Mouse (Mus musculus): ENCODE data around the gene Dnah9.

Dnah9 gene

DNA sequence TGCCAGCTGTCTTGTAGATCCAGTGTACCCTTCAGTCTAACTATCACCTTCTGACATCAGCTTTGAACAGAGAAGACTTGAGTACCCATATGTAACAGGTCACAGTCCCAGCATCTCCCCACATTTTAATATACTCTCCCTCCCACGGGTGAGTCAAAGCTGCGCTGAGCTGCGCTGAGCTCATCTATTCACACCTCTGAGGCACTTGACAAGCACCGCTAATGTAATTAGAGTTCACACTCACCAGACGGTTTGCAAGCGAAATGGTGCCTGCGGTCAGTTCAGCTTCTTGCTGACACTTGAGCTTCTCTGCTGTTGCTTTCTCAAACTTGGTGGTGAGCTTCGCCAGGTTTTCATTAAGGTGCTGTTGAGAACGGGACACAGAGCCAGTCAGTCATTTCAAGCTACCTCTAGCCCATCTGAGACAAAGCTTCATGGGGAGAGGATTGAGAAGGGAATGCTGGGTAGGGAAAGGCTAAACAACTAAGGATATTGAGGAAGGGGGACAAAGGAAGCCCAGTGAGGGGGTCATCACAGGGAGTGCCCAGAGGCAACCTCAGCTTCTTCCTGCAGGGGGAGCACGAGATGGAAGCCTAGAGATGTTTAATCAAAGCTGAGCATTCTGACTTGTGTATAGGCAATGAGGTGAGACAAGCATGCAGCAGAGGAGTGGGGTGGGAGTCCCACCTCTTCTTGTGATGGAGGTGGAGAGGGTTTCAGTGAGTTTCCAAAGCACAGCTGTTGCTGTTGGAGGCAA is 249.7 kb downstream of the Dnah9 start:
- no peak for DNase-seq

DNA sequence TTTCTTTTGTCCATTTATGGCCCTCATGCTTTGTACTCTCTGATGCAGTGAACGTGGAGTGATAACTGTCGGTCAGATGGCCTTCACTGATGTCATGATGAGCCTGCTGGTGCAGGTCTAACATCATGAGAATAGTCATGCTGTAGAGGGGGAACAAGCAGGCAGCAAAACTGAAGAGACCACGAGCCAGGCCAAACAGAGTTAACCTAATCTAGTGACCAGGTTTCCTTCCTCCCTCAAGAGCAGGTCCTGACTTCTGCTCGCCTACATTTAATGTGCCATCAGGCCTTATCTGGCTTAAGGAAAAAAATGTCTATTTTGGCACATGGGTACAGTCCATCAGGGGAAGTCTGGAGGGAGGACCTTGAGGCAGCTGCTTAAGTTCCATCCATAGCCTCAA is 259.2 kb downstream of the Dnah9 start:
- no peak for DNase-seq

DNA sequence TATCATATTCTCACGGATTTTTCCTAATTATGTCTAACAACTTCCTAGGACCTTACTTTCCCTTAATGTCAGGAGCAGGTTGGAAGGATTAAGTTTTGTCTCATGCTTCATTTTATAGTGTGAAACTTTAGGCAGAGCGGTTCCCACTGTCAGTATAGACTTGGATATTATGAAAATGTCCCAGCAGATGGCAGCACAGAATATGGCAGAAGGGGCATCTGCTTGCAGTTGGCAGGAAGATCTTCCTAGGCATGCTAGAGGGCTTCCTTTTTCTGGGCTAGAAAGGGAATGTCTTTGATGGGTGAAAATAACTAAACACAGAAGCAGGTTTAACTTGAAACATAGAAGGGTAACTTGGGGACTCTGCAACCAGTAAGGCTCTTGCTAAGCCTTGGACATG is 262.9 kb downstream of the Dnah9 start:
- DNase-seq, result peak; percentile 22

DNA sequence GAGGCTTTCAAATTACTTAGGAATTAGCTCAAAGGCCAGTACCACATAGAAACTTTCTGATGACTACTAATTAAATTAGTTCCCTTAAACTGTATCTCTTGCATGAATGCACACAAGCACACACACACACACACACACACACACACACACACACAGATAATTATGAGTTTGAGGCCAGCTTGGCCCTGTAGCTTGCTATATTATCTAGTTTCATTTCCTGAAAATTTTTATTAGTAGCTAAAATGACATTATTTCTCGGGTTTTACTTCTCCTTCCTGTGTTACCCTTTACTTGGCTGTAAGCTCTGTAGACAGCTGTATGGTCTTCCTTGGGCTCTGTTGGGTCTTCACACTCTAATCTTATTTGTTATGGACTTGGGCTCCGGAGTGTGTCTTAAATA is 264.4 kb downstream of the Dnah9 start:
- no peak for DNase-seq

DNA sequence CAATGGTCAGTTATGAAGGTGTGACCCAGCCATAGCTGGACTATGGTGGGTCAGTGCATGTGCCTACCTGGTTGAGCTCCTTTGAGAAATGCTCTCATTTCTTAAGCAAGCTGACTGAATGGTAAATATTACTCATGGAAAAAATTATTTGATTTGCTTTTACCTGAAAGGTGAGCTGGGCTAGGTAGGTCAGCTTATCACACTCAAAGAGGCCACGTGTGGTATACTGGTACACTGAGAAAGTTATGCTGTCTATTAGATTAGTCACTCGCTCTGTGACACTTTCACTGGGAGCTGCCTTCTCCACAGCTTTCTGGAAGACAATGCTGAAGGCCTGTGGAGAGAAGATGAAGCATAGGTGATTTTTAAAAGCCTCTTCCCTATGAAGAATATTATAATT is 286.9 kb downstream of the Dnah9 start:
- DNase-seq, result no peak

DNA sequence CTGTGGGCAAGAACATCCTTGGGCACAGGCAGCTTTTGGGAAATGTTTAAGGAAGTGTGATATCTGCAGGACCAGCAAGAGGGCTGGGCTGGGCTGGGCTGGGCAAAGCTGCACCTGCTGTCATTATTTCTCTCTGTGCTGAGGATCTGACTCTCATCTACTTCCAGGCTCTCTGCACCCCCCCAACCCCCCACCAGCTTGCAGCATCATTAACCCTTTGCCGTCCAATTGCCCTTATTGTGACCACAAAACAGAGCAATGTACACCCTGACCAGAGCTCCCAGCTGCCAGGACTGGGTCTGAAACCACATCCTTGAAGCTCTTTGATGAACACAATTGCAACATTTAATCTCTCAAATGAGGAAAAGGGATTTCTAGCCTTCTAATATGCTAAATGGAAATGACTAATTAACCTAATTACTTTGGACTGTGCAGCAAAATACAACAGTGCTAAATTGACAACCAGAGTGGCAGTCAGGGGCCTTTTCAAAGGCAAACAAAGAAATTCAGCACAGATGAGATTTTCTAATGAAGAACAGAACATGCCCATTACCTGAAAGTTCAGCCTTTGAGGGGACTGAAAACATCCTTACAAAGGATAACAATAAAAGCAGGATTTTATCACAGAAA is 291.1 kb downstream of the Dnah9 start:
- DNase-seq, result no peak

DNA sequence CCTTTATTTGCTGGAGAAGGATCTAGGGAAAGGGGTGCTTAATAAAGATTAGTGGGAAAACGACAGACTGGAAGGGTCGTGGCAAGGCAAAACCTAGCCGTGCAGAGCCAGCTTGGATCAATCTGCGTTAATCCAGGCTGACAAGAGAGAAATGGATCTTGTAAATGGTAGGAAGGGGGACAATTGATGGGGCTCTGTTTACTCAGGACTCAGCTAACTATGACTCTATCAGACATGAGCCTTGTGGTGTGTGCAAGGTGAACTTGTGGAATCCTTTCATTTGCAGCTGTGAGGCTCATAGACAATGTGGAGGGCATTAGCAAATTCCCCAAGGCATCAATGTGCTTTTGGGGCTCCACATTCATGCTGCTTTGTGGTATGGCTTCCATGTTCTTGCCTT is 306.9 kb downstream of the Dnah9 start:
- no peak for DNase-seq

DNA sequence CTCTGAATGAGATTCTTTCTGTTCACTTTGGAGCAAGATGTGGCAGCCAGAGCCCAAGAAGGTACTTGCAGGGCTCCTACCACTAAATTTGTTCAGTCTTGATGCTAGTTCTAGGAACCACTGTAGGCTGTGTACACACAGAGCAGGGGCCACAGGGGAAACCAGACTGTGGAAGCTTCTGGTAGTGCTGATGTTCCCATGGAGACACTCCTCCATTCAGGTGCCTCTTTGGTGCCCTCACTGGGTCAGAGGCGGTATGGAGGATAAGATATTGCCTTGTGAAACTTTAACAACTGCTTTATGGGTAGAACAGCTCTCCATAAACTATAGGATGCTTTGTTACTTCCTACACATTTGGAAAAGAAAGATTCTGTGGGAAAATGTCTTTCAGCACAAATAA is 316.3 kb downstream of the Dnah9 start:
- DNase-seq, result peak; percentile 10

DNA sequence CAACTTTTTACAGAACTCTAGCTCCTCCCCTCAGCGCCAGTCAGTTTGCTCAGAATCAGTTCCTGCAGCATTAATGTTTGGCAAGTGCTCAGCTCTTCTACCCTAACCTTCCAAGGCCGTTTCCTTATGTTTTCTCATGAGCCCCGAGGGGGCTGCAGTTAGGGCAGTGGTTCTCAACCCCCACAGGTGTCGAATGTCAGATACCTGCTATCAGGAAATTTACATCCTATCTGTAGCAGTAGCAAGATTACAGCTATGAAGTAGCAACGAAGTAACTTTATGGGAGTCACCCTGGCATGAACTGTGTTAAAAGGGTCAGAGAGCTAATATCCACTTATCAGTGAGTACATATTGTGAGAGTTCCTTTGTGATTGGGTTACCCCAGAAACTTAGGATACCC is 321.9 kb downstream of the Dnah9 start:
- no peak for DNase-seq

DNA sequence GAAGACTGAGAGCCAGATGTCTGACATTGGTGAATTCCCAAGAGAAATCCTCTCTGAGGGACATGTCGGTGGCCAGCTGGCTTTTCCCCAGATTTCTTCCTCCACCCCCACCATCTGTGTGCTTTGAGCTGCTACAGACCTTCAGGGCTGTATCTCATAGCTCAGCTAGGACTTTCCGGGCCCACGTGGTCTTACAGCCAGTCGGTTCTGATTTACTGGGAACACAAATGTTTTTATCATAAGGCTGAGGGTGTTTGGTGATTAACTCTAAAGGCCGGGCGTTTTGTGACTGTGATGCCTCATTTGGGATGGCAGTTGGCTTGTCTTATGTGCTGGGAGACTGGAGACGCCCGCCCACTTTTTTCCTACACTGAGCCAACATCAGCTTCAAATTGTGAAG is 329.4 kb downstream of the Dnah9 start:
- DNase-seq, result peak; percentile 39

DNA sequence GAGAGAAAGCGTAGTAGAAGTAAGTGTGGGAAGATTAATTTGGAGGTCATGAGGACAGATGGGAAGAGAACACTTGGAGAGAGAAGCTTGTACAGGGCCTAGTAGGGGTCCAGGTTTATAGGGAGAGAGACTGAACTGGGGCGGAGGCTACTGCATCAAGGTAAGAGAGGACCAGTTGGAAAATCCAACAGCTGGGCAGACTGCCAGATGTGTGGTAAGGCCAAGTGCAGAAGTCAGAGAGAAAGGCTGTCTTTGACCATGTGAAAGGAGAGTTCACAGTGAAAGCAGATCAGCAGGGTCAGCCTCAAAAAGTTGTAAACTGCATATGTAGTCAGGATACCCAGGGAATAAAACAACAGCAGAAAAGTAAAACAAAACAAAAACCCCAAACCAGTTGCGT is 343.8 kb downstream of the Dnah9 start:
- peak; percentile 34 for DNase-seq

DNA sequence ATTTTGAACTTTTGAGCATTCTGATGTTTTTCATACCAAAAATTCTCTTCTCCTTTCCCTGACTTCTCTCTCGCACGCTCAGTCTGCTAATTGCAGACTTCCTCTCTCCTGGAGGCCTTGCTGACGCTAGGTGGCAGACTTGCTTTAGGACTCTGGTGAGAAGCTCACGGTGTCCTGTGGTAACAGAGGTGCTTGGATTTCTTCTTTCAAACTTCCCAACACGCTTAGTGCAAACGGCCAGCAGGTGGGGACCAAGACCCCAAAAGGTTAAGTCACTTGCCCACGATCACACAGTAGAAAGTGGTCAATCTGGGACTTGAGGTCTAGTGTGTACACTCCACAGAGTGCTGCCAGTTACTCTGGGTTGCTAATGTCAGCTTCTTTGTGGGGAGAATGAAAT is 347.5 kb downstream of the Dnah9 start:
- peak; percentile 76 for DNase-seq

DNA sequence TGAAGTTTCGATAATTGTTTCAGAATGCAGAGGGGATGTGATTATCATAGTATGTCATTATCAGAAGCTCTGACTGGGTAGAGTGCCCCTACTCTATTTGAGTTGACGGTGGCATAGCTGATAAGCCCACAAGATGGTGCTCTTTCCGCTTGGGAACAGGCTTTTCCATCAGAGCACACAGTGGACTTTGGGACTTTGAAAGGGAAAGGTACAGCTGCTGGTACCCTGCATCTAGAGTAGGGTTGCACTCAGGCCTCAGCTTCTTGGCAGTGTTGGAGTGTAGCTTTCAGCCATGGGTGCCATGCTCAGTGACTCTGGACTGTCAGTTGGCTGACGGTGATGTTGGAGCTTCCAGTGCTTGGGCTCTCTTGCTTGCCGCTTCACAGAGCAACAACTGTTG is 348.1 kb downstream of the Dnah9 start:
- peak; percentile 26 for DNase-seq

DNA sequence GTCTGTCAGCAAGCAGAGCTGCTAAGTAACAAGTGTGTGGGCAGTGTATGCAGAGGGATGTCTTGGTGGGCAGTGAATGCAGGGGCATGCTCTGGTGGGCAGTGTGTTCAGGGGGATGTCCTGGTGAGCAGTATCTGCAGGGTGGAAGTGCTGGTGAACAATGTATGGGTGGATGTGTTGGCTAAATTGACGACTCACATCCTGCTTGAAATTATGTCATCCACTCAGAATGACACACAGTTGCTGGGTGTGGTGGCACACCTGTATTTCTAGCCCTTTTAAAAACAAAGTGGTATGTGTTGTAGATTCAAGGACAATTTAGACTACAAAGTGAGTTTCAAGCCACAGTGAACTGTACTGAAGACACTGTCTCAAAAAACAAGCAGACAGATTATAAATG is 350.2 kb downstream of the Dnah9 start:
- DNase-seq, result no peak

DNA sequence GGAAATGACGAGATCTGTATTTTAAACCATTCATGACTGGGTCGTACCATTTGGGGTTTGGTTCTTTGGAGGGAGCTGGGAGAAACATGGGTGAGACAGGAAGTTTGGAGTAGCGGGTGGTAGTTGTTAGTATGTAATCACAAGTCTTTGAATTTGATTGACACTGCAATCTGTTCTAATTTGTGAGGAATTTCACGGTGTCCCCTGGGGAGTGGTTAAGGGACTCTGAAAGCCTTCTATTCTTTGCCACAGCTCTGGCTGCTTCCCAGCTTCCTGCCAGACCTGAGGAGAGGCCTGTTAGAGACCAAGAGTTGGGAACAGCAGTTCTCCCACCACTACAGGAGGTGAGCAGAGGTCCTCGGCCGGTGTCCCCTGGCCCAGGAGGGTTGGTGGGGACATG is 352.1 kb downstream of the Dnah9 start:
- no peak for DNase-seq

DNA sequence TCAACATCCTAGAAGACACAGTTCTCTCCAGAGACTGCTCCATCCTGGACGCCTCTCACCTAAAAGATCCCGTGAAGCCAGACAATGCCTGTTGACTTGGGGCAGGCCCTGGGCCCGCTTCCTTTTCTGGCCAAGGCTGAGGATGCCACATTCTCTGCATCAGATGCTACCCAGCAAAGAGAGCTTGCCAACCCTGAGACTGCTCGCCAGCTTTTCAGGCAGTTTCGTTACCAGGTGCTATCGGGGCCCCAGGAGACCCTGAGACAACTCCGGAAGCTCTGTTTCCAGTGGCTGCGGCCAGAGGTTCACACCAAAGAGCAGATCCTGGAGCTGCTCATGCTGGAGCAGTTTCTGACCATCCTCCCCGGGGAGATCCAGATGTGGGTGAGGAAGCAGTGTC is 354.0 kb downstream of the Dnah9 start:
- no peak for DNase-seq

DNA sequence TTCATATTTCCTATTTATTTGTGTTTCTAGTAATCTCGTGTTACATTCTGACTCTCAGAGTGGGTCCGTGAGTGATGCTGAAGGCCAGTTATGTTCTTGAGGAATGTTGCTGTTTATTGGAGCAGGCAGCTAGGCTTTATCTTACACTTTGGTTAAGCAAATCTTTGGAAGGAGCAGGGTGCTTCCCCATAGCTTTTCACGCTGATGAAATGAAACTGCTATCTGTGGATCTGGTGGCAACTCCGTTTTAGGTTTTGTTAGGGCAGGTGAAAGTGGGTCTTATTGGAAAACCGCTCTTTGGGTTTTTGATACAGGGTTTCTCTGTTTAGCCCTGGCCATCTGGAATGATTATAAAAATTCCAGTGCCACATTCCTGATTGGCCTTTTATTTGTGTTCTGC is 356.3 kb downstream of the Dnah9 start:
- no peak for DNase-seq

DNA sequence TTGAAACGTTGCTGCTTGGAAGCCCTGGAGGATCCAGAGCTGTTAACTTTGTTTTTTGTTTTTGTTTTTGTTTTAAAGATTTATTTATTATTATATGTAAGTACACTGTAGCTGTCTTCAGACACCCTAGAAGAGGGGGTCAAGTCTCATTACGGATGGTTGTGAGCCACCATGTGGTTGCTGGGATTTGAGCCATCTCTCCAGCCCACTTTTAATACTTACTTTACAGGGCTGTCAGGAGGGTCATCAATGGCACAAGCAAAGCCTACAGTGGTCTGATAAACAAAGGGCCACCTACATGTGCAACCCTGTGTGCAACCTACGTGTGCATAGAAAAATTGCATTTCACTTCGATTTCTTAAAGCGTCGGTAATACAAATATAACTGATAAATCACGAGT is 360.8 kb downstream of the Dnah9 start:
- no peak for DNase-seq

DNA sequence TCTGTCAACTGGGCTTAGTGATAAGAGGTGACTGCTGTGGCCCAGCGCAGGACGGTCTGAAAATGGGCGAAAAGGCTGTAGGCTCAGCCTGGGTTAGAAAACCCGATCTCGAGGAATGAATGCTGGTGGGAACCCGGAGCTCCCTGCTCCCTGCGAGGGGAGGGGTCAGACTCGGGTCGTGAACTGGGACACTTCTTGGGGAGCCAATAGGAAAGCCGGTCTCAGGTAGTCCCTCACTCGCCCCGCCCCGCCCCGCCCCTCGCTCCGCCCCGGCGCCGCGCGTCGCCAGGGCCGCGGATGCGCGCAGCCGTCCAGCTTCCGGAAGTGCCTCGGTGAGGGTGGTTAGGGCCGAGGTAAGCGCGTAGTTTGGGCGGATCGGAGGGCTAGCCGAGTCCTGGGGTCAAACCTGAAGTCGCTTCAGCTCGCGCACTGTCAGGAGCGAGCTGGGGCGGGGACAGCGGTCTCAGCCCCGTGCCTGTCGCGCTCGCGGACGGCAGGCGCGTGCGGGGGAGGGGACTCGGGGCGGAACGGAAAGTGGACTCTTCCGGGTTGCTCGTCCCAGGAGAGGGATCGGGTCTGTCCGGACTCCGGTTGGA is 361.3 kb downstream of the Dnah9 start, which contains the start of gene Zkscan6:
TSS of gene Zkscan6 (plus strand) at position 267 of the 596 bp plus-strand sequence.
- peak; percentile 93 for DNase-seq

DNA sequence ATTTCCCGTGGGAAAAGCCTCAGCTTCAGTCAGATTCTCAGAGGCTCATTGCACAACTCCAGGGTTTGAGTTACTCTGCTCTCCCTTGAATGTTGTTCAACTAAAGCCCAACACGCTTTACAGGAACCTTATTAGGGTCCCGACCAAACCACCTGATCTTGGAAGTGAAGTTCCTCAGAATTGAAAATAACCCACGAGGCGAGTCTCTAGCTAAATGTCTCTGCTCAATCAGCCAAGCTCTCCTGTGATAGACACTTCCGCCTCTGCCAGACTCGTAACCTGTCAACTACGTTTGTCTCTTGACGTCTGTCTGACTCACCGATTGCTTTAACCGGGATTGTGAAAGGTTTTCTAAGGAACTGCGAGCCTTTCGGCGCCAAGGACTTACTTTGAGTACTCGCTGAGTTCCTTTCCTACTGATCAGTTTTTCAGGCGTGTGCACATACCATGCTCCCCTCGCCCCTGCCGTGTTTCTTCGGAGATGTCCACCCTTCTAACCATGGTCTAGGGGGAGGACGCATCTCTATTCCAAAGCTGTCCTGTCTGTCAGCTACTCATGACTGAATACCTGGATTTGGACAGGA is 361.9 kb downstream of the Dnah9 start:
- DNase-seq, result peak; percentile 36

DNA sequence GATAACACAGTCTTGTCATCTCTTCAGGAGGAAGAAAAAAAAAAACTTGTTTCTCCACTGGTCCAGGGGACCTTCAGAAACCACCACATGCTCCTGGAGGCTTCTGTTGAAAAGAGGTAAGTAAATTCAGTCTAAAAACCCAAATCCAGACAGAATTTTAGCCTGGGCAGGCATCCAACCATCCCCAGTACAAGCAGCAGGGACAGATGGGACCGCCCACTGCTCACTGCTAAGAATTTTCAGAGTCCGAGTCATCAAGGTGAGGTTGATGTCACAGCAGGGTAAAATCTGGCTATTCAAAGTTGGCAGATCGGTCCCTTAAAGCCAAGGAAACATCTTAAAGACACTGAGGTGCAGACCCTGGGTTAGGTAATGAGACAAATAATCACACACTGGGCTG is 366.5 kb downstream of the Dnah9 start:
- DNase-seq, result no peak

DNA sequence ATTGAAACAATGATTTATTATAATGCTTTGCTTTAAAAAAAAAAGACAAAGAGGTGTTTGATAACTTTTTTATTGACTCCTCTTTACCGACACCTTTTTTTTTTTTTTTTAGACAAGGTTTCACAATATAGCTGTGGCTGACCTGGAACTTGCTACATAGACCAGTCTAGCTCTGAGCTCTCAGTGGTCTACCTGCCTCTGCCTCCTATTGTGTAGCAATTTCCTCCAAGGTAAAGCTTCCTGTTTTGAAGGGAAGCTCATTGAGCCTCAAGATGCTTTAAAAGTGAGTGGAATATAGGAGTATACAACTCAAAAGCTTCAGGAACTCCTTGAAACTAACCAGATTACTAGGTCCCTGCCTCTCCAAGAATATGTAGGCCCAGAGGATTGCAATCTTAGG is 372.5 kb downstream of the Dnah9 start:
- no peak for DNase-seq

DNA sequence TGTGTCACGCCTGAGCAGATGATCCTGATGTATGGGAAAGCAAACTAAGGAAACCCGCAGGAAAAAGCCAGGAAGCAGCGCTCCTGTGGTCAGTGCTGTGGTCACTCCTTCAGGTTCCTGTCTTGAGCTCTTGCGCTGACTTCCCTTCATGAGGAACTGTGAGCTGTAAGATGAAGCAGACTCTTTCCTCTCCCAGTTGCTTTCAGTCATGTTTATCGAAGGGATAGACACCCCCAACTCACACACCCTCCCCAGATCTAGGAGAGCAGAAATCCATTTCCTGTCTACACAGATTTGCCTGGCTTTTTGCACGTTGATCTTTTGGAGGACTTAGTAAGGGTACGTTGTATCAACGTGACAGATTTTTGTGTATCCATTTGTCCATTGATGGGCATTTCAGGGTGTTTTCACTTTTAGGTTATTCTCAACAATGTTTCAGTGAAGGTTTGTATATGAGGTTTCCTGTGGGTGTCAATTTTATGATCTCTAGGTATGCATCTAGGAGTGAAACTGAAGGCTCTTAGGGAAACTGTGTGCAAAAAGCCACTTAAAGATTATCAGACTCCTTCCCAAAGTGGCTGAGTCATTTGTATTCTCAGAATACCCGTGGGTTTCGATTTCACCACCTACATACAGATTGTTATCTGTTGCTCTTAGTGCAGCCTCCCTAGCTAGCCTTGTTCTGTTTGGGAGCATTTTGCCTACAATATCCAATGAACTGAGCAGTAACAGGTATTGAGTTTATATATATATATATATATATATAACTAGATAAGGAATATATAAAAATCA is 373.7 kb downstream of the Dnah9 start:
- no peak for DNase-seq
